Mouse (Mus musculus) urinary bladder, postnatal 10 days (tissue): ENCODE results near the gene Tppp3.

Experiments used
- DNase-seq: peaks from one replicate; pipeline ENCODE4 v3.0.0; 2022; ENCODE audit warnings: low spot score

Tppp3 gene

DNA sequence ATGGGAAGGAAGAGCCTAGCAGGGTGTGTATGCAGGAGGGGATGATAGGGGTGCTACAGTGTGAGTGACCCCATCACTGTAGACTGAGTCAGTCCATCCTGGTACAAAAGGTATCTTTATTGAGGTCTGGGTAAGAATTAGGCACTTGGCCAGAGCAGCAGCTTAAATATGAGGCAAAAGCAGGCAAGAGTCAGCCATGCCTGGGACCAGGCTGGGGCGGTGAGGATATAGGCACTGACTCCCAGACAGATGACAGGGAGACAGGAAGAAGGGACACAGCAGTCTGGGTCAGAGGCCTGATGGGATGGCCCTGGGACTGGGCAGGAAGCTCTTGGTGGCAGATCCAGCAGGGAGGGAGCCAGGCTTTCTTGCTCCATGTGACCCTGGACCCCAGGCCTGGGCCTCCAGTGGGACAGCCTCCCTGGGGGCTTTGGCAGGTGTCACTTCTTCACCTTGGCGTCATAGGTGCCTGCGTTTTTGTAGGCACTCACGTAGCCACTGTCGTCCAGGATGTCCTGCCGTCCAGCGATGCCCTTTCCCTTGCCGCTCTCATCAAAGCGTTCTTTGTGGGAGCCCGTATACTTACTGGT is 3.8 kb downstream of the Tppp3 start:
- no peak for DNase-seq

DNA sequence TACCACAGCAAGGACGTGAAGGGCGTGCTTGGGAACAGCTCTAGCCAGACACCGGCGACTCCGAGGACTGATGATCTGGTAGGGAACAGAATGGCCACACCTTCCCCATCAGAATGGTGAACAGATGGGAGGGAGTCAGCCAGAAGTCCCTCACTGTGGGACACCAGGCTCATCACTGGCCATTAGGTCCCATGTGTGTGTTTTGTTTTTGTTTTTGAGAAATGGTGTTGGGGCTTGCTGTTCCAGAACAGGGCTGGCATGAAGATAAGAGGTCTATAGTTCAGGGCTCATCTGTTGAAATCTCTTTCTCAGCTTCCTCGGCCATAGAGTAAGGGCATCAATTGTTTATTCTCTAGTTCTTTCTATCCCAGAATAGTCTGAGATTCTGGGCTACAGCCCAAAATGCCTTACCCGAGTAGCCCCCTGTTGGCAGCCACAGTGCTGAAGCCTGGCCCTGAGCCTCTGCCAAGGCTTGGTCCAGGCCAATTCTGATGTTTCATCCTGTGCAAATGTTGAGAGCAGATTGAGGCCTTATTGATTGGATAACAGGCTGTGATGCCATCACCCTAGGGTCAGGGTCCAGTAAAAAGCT is 4.5 kb downstream of the Tppp3 start:
- DNase-seq, result no peak

DNA sequence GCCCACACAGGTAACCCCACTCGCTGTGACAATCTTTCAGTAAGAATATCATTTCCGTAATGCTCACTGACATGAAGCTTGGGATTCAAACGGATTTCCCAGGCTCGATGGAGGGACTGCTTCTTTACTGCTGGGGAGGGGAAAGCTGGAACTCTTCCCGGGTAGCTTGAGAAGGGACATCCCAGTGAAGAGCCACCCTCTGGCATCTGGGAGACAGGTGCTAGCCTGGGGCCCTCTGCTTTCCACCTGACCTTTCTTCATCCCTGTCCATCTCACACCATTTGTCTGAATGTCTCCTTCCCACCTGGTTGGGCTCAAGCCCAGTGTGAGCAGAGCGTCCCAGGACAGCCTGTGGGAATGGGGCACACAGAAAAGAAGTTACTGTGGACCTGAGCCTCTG is 5.1 kb downstream of the Tppp3 start:
- no peak for DNase-seq

DNA sequence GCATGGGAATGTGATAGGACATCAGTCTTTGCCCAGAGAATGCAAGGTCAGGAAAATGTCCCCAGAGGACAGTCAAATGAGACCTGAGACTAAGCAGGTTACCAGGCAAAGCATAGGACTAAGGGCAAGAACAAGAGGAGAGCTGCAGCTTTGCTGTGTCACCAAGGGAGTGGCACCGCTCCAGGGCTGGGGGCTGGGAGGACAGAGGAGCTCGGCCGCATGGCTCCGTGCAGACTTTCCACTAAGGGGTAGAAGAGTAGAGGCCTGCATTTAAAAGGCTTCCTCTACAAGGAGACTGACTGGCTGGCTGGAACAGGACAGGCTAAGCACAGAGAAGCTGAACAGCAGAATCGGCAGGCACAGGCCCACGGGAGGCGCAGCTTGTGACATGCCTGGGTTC is 6.7 kb downstream of the Tppp3 start:
- no peak for DNase-seq

DNA sequence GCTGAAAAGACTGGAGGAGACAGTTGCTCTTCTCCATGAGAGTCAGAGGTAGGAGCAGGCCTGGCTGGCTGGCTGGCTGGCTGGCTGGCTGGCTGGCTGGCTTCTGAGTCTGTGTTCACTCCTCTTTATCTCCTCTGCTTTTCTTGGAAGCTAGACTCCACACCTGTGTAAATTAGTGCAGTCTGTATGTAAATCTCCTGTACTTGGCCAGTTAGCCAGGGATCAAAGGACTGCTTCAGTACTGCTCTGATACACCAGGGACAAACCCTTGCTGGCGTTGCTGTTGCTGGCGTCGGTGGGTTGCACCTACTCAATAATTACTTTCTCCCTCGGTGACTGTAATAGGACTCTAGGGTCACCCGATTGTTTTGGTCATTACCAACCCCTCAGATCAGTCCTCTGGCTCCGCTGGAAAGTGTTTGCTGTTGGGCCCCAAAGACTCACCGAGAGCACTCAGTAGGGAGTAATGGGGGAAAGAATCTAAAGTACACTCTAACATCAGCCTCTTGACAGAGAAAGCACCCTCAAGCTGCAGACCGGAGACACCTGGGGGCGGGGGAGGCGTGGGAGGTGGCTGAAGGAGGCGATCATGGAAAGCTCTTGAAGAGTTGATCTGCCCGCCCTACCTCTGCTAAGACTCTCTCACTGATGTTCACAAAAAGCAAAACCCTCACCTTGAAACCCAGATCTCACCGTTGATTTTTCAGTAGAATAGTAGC is 10.1 kb downstream of the Tppp3 start:
- DNase-seq, result no peak

DNA sequence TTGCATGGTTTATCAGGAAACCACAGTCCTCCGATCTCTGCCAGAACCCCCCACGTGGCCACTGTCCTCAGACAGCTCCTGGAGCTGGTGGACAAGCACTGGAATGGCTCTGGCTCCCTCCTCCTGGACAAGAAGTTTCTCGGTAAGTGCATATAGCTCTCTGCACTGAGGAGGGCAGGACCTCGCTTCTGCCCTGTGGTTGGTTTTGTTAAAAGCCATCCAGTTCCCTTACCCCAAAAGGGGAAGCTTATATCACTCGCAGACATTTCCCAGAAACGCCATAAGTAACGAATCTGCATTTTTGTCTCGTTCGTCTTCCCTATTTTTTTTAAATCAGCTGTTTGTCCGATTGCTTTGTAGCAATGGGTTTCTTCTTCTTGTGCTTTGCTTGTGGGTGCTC is 16.1 kb downstream of the Tppp3 start:
- no peak for DNase-seq

DNA sequence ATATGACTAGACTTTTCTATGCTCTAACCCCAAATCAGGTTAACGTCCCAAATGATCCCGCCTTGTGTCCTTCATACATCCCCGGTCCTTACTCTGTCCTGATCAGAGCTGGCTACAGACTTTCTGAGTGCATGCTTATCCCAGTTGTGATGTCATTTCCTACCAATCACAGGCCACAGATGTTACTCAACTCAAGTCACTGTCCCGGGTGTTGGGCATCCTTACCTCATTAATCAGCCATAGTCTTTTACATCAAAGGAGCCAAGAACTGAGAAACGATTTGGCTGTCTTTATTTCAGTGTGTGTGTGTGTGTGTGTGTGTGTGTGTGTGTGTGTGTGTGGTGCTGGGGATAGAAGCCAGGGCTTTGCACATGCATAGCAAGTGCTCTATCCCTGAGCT is 17.2 kb downstream of the Tppp3 start:
- no peak for DNase-seq

DNA sequence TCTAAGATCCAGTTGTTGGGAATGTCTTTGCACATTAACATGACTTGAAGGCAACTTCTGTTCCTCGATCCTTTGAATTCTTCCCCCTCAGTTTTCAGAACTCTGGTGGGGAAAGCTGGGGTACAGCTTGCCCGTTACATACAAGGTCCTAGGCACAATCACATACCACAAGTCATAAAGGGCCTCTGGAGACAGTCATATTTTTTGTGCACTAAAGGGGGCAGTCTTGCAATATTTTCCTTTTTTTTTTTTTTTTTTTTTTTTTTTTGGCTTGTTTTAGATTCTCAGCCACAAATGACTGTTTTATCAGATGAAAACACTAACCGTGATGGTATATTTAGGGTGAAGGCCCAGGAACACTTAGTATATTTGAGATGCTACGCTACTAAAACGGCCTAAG is 18.0 kb downstream of the Tppp3 start:
- no peak for DNase-seq

DNA sequence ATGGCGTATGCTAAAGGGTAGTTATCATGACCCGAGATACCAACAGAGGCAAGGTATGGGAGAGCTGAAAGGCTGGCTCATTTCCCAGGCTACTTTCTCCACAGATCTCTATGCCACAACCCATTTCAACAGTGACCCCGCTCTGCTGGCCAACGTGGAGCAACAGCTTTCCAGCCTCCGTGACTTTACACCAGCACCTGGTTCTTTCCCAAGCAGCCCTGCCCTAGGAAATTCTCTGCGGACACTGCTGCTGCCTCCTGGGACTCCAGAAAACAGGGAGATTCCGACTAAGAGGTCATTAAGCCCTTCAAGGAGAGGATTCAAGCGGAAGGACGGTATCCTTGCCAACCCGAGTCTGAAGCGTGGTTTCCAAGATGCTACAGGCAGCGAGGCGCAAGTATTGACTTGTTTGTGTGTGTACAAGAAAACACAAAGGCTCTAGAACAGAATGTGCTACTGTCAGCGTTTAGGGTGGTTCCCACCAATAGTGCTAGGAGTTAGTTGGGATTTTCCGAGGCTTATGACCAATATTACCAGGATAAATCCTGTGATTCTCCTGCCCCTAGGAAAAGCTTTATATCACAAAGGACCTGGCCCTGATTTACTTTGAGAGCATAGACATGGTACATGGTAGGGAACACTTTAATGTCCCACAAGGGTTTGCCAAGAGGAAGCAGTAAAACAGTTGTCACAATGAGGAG is 19.3 kb downstream of the Tppp3 start:
- no peak for DNase-seq

DNA sequence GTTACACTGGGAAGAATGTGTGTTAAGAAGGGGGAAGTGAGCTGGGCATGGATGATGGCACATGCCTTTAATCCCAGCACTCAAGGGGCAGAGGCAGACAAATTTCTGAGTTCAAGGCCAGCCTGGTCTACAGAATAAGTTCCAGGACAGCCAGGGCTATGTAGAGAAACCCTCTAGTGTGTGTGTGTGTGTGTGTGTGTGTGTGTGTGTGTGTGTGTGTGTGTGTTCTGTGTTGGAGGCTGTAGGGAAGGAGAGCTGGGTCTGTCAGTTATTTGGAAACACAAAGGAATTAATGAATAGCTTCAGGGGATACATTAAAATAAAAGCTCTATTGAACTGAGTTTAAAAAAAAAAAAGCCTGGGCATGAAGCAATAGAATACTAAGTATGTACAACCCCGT is 20.3 kb downstream of the Tppp3 start:
- DNase-seq, result no peak

DNA sequence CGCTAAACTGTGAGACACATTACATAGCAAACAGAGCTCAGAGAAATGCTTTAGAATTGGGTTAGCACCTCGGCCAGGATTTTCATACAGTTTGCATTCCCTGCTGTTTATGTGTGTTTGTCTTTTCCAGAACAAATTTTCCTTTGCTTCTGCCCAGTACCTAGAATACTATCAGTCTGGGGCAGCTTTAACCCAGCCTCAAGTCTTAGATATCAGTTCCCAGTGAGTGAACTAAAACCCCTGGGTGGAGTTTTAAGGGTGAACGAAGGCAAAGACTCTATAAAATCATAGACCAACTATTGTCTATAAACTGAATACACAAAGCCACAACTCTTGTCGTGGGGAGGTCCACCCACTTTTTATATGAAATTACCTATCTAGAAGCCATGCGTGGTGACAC is 22.7 kb downstream of the Tppp3 start:
- DNase-seq, result no peak

DNA sequence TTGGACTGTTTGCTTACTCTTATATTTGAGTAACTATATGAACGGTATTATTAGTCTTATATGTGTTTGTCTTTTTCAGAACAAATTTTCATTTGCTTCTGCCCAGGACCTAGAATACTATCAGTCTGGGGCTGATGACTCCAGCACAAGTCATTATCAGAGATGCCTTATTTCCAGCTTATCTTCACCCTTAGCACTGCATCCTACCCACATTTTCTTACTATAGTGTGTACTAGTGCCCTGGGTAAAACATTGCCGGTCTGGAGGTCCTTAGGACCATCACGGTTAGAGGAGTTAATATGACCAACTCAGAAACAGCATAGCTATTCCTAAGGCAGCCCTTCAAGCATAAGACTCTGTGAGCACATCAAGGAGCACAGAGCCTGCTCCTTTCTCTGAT is 23.1 kb downstream of the Tppp3 start:
- DNase-seq, result no peak

DNA sequence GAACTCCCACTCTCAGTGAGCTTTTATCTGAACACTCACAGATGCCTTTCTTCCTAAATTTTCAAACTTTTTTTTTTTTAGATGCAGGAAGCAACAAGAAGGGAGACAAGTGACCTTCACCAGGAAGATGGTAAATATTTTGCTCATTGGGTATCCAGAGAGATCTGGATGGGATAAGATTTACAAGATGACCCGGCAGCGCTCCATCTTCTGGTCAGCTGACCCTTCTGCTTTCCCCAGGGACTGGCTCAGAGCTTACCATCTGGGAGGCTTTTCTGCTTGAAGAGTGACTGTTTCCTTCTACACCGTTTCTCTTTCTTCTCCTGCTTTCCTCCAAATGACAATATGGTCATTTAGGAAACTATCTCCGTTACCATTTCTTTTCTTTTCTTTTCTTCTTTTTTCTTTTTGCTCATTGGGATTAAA is 25.2 kb downstream of the Tppp3 start:
- DNase-seq, result no peak

DNA sequence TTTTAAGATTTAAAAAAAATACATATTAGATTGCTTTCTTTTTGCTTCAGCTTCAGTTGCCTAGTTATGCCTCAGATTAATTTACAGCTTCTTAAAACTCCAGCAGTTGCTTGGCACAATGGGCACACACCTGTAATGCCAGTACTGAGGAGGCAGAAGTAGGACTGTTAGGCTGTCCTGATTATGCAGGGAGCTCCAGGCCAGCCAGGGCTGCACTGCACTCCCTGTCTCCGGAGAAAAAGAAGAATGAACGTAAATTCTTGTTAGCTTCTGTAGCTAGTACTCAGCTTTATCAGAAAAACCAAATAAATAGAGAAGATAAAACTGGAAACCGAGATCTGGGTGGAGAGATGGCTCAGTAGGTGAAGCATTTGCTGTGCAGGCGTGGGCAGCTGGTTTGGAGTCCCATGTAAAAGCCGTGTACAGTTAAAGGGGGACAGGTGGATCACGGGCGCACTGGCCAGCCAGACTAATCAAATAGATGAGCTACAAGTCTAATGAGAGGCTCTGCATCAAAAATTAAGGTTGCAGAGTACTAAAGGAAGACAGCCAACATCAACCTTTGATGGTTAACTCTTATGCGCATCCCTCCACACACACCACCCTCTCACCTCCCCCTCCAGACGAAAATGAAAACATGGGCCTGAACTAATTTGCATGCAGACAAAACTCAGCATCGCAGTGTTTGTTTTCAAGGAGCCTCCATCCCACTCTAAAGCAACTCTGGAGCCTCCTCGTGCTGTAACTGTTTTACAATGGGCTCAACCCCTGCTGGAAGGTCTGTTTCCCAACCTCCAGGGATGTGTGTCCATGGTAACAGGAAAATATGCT is 25.8 kb downstream of the Tppp3 start:
- no peak for DNase-seq

DNA sequence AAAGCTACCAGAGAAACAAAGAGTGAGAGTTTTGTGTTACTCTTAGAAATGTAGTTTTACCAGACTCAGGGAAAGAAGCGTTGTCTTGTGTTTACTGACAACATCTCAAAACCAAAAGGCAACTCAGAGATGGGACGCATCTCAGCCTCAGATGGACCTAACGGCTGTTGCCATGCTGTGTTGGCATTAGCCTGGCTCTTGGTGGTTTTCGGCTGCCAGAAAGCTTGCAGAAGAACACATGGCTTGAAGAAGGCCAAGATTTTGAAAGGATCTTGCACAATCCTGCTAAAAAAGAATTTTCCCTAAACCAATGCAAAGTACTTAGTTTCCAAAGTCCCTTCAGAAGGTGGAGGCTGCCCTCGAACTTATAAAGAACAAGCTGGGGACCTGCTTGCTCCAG is 28.7 kb downstream of the Tppp3 start:
- no peak for DNase-seq

DNA sequence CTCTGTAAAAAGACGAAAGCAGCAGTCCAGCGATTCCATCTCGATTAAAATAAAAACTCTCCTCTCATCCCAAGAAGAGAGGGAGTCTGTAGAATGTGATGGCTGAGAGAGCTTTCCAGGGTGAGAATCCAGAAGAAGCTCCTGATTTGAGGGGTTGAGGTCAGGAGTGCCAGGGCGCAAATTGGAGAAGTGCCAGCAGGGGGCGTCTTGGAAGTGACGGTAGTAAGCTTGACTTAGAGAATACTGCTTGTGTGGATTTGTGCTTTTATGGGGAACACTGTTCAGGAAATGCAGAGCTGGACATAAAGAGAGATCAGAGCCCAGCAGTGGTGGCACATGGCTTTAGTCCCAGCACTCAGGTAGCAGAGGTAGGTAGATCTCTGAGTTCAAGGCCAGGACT is 29.9 kb downstream of the Tppp3 start:
- no peak for DNase-seq

DNA sequence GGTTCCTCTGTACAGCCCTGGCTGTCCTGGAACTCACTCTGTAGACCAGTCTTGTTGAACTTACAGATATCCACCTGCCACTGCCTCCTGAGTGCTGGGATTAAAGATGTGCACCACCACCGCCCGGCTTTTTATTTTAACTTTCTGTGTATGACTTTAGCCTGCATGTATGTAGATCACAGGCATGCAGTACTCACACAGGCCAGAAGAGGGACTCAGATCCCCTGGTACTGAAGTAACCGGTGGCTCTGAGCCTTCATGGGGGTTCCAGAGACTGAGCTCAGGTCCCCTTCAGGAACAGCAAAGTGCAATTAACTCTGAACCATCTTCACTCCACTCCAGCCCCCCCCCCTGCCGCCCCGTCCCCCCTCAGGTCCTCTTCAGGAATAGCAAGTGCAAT is 32.5 kb downstream of the Tppp3 start:
- no peak for DNase-seq

DNA sequence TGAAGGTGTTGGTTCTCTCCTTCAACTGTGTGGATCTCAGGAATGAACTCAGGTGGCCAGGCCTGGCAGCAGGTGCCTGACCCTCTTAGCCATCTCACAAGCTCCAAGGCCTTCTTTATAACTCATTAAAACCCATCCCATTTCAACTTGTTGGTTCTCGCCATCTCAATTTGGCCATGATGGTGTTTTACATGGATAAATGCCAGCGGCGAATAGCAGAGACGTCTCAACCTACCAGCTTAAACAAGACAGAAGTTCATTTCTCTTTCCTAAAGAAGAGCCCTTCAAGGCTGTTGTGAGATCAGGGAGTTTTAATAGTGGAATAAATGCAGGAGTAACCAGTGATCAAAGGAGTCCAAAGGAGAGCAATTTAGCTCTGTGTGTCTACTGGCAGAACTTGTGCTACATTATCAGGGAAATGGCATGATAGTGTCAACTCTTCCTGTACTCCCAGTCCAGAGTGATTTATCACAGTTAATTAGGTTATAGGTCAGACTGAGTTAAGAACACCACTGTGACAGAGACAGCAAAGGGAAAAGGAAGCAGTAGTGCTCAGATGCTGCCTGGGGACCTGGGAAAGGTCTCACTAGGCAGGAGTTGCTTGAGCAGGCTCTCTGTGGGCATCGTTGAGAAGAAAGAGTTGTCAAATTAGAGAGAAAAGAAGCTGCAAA is 34.1 kb downstream of the Tppp3 start:
- DNase-seq, result no peak

DNA sequence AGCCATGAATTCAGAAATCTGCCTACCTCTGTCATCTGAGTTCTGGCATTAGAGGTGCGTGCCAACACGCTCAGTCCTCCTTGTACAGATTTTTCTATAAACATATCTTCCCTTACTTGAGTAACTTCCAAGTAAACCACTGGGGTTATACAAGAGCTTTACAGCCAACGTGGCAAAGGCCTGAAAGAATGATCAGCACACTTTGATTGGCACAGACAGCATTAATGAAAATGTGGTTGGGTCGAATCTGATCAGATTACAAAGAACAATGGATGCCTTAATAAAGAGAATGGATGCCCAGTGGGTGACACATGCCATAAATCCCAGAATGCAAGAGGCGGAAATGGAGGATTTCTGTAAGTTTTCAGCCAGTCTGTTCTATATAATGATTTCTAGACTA is 35.1 kb downstream of the Tppp3 start:
- no peak for DNase-seq

DNA sequence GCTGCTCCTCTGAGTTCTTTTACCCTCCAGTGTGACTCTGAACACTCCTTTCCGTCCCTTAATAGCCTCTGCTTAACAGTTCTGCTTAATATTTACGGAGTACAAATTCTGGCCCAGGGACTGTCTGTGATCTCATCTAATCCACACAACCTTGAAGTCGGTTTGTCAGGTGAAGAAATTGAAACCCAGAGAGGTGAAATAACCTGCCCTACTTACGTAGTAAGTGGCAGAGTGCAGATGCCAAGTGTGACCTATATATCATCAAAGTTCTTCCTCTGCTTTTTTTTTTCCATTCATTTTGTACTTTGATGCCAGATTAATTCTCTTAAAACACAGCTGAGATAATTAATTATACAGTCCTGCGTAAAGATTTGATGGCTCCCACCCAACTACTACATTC is 37.2 kb downstream of the Tppp3 start:
- DNase-seq, result no peak

DNA sequence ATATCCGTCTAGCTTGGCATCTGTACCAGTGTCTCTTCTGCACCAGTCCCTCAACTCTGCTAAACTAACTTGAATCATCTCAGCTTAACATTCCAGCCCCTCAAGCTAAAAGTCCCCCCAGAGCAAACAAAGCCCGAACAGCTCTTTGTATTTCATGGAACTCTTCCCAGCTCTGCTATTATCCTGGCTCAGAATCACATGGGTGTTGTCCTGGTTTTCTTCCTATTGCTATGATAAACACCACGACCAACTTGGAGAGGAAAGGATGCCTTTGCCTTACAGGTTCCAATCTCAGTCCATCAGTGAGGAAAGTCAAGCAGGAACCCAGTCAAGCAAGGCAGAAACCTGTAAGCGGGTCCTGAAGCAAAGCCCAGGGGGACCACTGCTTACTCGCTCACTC is 37.8 kb downstream of the Tppp3 start:
- DNase-seq, result no peak

DNA sequence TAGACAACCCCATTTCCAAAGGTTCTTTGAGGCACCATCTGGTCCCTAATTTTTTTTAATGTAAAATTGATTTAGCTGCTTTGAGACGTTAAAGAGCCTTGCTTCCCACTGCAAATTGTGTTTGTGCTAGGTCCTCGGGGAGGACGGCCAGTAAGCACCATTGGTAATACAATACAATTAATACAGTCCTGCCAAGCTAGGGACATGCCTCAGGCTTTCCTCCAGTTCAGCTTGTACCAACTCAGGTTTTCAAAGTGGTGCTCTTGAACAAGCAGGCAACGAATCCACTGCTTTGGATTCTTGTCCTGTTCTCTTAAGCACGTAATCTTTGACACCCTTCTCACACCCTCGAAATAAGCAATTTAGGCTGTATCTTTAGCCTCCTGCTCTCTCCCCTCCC is 38.3 kb downstream of the Tppp3 start:
- no peak for DNase-seq
